Mouse (Mus musculus): ENCODE measurements around the gene Spata17.
"Not testable (repeated sequence)": the region's sequence is repeated elsewhere in the genome, so short reads cannot be mapped to it uniquely, and the experiment has no call there.

Spata17 gene

GRCm38 (mm10) chr1:187175991-187176390 is 39.3 kb downstream of the Spata17 start:
- no peak for DNase-seq (ENCODE audit: low spot score)

GRCm38 (mm10) chr1:187170361-187170760 is 44.9 kb downstream of the Spata17 start:
- DNase-seq (ENCODE audit: low spot score) = no peak

- DNase-seq (ENCODE audit: low spot score) = no peak
These were observed 45.6 kb downstream of the Spata17 start for GRCm38 (mm10) chr1:187169646-187170045.

- DNase-seq (ENCODE audit: low spot score) = no peak
These were observed 51.7 kb downstream of the Spata17 start for GRCm38 (mm10) chr1:187163571-187163970.

GRCm38 (mm10) chr1:187155658-187156057 is 59.6 kb downstream of the Spata17 start:
- no peak for DNase-seq (ENCODE audit: low spot score)

GRCm38 (mm10) chr1:187153681-187154080 is 61.6 kb downstream of the Spata17 start:
- no peak for DNase-seq (ENCODE audit: low spot score)

- DNase-seq (ENCODE audit: low spot score) = no peak
These were observed 62.7 kb downstream of the Spata17 start for GRCm38 (mm10) chr1:187152571-187152970.

- DNase-seq (ENCODE audit: low spot score) = no peak
These were observed 72.3 kb downstream of the Spata17 start for GRCm38 (mm10) chr1:187142984-187143383.

- peak; percentile 6 for DNase-seq (ENCODE audit: low spot score)
These were observed 77.8 kb downstream of the Spata17 start for GRCm38 (mm10) chr1:187137426-187137825.

GRCm38 (mm10) chr1:187135887-187136286 is 79.4 kb downstream of the Spata17 start:
- no peak for DNase-seq (ENCODE audit: low spot score)

- DNase-seq (ENCODE audit: low spot score) = no peak
These were observed 81.4 kb downstream of the Spata17 start for GRCm38 (mm10) chr1:187133841-187134240.

GRCm38 (mm10) chr1:187132348-187132747 is 82.9 kb downstream of the Spata17 start:
- no peak for DNase-seq (ENCODE audit: low spot score)

- DNase-seq (ENCODE audit: low spot score) = not testable (repeated sequence)
These were observed 87.7 kb downstream of the Spata17 start for GRCm38 (mm10) chr1:187127548-187127947.

GRCm38 (mm10) chr1:187125733-187126132 is 89.5 kb downstream of the Spata17 start:
- no peak for DNase-seq (ENCODE audit: low spot score)

- no peak for DNase-seq (ENCODE audit: low spot score)
These were observed 90.3 kb downstream of the Spata17 start for GRCm38 (mm10) chr1:187124967-187125366.

- no peak for DNase-seq (ENCODE audit: low spot score)
These were observed 96.0 kb downstream of the Spata17 start for GRCm38 (mm10) chr1:187119300-187119699.

GRCm38 (mm10) chr1:187118108-187118507 is 97.2 kb downstream of the Spata17 start:
- no peak for DNase-seq (ENCODE audit: low spot score)

GRCm38 (mm10) chr1:187113716-187114115 is 101.5 kb downstream of the Spata17 start:
- DNase-seq (ENCODE audit: low spot score) = no peak

- no peak for DNase-seq (ENCODE audit: low spot score)
These were observed 113.1 kb downstream of the Spata17 start for GRCm38 (mm10) chr1:187102130-187102529.

GRCm38 (mm10) chr1:187101202-187101601 is 114.1 kb downstream of the Spata17 start:
- no peak for DNase-seq (ENCODE audit: low spot score)

GRCm38 (mm10) chr1:187100624-187101023 is 114.6 kb downstream of the Spata17 start:
- DNase-seq (ENCODE audit: low spot score) = no peak

GRCm38 (mm10) chr1:187098285-187098684 is 117.0 kb downstream of the Spata17 start:
- DNase-seq (ENCODE audit: low spot score) = no peak

- no peak for DNase-seq (ENCODE audit: low spot score)
These were observed 122.7 kb downstream of the Spata17 start for GRCm38 (mm10) chr1:187092546-187092945.

GRCm38 (mm10) chr1:187088660-187089395 is 126.4 kb downstream of the Spata17 start:
- no peak for DNase-seq (ENCODE audit: low spot score)
